Mouse (Mus musculus): ENCODE measurements around the gene Tnk2.

DNA sequence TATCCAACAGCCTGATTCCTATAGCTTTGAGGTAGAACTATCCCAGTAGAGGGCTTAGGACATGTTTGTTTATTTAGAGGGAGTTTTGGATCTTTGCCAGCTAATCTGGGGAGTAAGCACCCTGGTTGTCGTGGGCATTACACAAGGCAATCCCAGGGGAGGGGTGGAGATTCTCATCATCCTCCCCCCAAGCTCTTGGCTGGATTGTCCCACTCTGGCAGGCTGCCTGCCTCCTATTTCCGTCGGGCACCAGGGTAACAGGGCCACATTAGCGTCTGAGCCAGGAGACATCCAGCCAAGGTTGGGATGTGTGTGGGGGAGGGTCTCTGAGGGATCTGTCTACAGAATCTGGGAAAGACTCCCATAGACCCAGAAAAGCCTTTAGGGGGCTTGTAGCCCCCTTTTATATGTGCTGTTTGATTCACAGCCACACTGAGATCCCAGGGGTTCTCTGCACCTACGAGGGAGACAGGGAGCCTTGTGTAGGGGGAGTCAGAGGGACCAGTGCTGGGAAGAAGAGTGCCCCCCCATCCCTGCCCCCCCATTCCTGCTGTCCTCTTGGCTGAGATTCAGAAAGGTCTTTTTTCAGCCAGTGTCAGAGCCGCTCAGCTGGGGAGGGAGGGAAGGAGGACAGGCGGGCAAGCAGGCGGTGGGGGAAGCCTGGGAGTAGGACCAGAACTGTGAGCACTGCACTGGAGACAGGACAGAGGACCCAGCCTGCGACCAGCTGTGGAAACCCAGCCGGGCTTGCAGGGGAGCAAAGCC is 17.1 kb downstream of the Tnk2 start:
- TF ChIP-seq HCFC1 (IDR thresholded peaks at IDR 0.05; ENCODE audit: borderline replicate concordance, insufficient read depth, low read length) (no peak), ZC3H11A (IDR thresholded peaks at IDR 0.05; ENCODE audit: borderline replicate concordance, low read depth, low read length) (no peak), ZNF384 (IDR thresholded peaks at IDR 0.05; ENCODE audit: low read depth, low read length) (no peak), MAFK (IDR thresholded peaks at IDR 0.05; ENCODE audit: insufficient read depth, low read depth, low read length) (no peak), CHD2 (IDR thresholded peaks at IDR 0.05; ENCODE audit: low read depth, low read length) (no peak)

All from ES-E14 (cell line).